Mouse (Mus musculus) lung, postnatal 4 days (tissue): ENCODE measurements around the gene Rab6b.
A peak's percentile ranks its signal among the peaks of the same experiment; 100 is the strongest.
"Not testable (repeated sequence)": the region's sequence is repeated elsewhere in the genome, so short reads cannot be mapped to it uniquely, and the experiment has no call there.

Source experiments
- DNase-seq, 2 experiments: peaks; one replicate each; pipeline ENCODE4 v3.0.0; 2021

The Rab6b gene

DNA sequence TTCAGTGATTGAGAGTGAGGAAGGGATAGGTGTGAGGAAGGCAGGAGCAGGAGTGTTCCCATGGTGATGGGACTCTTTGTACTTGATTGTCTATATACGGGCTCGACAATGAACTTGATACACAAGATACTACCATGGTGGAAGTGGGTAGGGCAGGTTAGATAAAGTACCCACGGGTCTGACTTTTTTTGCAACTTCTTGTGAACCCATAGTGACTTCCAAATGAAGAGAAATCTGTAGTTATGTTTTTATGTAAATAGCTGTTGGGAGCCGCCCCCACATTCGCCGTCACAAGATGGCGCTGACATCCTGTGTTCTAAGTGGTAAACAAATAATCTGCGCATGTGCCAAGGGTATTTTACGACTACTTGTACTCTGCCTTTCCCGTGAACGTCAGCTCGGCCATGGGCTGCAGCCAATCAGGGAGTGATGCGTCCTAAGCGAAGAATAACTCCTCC, 3.2 kb upstream of the Rab6b start:
- not testable (repeated sequence) for DNase-seq

DNA sequence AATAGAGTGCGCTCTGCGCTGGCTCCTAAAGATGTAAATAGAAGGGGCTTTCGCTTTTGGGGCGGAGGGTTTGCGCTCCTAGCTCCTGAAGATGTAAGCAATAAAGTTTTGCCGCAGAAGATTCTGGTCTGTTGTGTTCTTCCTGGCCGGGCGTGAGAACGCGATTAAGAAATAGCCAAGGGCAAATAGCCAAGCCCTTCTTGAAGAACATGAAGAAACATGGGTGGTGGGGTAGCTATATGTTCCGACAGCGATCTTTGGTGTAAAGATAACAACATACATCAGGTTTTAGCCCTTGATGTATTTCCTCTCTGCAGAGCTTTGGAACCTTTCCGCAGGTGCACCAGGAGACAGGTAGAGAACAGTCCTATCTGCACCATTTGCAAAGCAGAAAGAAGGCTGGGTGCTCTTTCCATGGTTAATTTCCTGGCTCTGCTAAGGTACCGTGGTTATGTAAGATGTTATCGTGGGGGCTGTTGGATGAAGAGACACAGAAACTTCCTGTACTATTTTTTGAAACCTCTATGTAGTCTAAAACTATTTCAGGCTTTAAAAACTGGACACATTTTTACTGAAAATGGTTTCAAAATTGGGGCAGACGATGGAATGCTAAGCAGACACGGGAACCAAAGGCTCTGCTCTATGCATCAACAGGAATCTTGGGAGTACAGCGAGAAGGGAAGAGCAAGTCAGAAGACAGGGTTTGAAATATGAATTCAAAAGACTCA, 2.5 kb upstream of the Rab6b start:
- no peak for DNase-seq

DNA sequence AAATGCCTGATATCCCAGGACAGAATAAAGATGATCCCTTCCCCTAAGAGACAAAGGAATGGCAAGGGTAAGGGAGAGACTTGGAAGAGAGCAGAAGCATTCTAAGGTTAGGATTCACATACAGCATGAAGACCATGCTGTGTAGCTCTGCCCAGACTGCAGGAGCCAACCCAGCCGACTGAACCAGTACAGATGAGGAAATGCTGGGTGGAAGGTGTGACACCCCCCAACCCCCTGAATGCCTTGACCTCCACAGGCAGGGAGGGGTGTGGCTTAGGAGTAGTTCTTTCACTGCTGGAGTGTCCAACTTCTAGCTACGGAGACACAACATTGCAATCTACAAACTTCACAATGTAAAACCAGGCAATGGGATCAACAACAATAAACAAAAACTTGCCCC, 1.7 kb upstream of the Rab6b start:
- DNase-seq, result no peak

DNA sequence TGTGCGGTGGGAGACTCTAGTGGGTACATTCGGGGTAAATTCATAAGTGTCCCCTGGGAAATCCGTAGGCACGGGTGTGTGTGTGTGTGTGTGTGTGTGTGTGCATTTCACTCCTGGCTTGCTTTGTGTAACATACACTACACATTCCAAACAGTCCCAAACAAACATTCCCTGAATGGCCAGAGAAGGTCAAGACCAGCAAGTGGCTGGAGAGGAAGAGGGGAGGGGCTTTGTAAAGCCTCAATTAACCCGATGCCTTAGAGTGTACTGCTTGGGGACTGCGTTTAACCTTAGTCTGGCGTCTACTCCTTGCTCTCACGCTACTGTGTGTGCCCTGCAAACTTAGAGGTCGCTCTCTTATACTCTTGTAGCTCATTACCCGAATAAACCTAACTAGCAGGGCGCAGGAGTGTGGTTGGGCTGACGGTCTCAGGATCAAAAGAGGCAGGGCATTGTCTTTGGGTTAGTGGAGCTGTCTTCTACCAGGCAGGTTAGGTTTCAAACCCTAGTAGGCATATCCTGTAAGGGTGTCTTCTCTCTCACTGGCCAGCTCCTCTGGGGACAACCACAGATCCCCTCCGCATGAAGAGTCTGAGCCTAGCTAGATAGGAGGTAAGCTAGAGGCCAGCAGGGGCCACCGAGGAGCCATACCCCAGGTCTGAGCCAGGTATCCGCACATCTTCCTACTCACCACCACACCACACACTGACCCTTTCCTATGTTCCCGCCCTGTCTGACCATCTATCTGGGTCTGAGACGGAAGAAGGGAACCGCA, 673 bp upstream of the Rab6b start:
- peak in 1 of 2 experiments; percentile 40 for DNase-seq

DNA sequence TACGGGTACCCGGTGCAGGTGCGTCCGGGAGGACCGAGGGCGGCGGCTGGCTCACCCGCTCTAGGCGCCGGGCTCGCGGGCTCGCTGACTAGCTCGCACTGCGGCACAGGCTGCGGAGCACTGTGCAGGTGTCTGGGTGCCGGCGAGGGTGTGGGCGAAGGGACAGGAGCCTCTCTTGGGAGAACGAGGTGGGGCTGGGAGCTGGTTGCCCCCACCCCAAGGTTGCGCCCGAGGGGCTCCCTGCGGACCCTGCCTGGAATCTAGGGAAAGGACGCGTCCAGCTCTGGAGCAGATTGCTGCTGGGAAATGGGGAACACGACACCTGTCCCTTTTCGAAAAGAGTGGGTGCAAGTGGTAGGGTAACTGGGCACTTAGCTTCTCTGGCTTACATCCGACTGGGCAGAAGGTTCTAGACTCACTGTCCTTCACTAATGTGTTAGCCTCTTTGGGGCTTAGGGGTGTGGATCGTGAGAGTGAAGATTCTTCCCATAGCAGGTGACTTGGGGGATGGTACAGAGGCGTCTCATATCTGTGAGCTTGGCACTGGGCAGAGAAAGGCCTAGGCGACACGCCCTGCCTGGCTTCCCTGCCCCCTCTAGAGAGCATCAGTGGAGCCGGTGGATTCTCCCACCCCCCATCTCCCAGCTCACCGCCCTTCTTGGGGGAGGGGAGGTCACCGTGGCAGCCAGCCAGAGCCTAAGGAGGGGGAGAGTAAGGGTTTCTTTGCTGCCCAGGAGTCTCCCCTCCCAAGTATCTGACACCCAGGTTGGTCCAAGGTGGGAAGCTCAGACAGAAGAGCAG, 1.1 kb downstream of the Rab6b start:
- peak in 1 of 2 experiments; percentile 30 for DNase-seq

DNA sequence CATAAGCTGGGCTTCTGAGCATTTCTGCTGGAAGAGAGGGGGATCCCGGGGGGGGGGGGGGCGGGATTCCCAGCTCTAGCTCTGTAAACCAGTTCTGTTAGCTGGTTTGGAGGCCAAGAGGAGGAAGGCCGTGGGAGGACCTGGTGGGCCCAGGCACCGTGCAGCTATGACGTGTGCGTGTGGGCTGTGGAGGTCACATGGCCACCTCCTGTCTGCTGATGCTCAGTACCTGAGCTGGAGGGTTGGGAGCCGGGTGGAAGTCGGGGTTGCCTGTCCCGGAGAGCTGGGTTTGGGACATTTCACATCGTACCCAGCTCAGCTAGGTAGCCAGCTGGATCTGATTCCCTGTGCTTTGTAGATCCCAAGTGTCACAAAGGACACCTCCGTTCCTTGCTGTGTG, 1.8 kb downstream of the Rab6b start:
- DNase-seq, result no peak

DNA sequence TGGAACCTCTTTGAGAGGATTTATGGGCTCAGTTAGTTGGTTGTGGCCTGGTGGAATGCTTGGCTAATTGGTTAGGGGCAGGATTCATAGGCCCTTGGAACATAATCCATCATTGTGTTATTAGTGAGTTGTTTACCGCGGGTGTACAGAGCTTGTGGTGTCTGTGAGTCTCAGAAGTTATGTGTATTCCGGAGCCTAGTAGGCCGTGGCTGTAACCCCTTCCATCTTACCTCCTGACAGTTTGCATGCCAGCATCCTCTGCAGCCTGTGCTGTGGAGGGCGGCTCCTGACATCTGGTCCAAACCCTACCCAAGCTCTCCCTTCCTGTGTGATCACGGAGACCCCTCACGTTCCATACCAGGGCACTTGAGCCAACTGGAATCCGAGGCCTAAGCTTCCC, 2.7 kb downstream of the Rab6b start:
- no peak for DNase-seq

DNA sequence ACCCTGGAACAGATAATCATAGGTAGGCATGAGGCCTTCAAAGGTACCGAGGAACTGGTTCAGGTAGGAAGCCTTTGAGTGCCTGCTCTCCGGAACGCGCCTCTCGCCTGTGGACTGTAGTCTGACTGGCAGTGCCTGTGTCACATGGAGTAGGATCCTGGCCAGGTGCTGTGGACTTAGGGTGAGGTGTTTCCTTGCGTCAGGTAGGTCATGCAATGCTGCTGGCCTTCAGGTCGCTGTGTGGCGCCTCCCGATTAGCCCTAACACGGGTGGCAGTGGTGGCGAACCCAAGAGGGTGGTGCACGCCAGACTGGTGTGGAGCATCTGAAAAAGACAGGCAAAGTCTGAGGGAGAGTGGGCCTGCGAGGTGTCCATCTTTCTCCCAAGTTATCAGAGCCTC, 3.3 kb downstream of the Rab6b start:
- no peak for DNase-seq

DNA sequence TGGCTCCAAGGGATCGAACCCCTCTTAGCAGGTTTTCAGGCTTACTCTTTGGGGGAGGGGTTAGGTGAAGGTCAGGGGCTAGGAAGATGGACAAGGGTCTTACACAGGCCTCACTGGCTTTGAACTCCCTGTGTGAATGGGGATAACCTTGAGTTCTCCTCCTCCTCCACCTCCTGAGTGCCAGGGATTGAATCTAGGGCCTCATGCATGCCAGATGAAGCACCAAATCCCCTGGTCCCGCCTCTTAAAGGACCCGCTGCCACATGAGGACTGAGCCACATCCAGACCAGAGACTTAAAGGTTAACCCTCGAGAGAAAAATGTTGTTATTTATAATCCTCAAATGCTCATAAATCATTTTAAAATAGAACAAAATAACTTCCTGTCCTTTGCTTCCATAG, 5.4 kb downstream of the Rab6b start:
- no peak for DNase-seq

DNA sequence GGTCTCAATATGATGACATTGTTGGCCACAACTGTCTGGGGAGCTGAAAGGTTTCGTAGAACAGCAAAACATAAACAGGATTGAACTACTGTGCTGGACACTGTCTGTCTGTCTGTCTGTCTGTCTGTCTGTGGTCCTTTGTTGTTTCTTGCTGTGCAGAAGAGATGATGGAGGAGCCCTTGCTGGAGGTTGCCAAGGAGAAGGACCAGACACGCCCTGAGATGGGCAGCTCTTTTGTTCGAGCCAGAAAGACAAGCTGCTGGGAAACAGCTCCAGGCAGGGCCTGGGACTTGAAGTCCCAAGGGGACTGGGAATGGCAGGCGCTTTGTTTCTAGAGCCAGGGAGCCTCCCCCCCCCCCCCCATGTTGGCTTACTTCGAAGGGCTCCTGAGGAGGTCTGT, 5.9 kb downstream of the Rab6b start:
- no peak for DNase-seq

DNA sequence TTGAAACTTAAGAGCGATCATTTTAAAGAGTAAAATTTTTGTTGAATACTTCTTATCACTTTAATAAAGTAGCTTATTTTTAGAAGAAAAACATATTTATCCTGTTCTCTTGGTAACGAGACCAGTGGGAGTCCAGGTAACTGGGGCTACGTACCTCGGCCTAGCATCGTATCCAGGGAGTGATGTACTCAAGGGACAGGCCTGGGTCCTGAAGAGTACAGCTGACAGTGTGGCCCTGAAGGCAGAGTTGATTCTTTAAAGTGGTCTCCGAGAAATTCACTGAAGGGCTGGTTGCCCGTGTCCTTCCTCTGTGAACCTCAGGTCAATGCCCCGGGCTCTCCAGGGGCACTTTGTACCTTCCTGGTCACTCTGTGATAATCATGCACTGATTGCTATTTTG, 6.4 kb downstream of the Rab6b start:
- DNase-seq, result no peak

DNA sequence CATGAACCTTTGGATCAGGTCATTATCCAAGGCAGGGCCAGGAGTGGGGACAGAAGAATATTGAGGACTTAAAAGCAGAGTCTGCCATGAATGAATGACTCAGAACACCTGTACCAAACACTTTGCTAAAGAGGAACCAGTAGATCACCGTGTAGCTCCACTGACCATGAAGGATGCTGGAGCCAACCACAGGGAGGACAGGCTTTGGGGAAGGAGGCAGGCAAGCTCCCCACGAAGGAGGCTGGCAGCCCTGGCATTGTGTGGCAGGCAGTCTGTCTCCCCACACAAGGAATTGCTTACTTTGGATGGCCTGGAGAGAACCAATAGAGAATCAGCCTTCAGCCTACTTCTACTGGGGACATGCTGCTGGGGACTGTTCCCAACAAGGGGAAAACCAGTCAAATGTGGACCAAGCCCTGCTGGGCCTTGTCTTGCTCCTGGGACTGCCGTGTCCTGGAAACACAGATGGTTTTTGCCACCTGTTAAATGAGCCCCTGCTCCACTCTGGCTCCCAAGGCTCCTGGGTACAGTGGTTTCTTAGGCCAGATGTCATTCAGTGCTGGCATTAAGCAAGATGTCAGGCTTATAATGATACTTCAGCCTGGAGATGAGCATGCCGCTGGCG, 7.2 kb downstream of the Rab6b start:
- no peak for DNase-seq

DNA sequence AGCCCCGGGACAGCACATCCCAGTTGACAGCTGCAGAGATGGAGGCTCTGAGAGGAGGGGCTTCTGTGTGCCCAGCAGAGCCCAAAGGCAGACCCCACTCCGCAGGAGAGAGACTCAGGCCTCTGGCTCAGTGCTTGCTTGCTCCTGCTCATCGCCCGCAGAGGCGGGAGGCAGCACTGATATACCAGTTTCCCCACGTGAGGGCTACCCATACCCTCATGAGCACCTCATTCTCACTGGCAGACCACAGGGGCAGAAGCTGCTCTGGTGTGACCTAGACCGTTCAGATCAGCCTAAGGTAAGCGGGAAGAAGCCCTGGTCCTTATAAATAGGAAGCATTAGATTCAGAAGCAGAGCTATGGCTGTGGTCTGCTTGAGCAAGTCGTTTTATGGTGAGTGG, 8.2 kb downstream of the Rab6b start:
- no peak for DNase-seq

DNA sequence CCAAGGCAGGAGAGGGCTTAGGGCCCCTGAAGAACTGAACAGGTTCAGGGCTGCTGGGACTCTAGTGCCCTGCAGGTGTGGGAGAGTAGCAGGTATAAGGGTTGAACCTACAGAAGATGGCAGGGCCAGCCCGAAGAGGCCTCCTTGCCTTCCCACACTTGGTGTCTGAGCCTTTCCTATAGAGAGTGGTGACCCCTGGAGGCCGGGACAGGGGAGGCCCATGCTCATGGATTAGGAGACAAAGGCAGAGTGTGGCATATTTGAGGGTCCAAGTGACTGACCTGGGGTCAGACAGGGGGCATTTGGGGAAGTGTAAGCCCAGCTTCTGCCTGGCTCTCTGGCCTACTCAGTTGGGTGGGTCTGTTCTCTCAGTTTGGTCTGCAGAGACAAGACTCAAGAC, 8.6 kb downstream of the Rab6b start:
- DNase-seq, result no peak

DNA sequence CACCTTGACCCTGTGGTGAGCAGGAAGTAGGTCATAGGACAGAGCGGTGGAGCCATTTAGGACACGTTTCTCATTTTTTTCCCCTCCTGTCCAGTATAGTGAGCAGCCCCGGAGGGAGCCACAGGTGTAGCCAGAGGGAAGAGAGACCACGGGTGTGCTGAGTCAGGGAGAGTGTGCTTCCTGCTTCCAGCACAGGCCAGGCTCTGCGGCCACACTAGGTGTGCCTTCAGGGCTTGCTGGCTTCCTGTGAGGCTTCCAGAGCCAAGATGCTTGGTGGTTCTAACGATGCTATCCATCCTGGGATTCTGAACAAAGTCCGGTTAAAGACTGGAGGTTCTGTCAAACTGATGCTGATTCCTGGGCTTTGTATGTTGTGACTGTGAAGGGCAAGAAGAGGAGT, 10.0 kb downstream of the Rab6b start:
- DNase-seq, result no peak

DNA sequence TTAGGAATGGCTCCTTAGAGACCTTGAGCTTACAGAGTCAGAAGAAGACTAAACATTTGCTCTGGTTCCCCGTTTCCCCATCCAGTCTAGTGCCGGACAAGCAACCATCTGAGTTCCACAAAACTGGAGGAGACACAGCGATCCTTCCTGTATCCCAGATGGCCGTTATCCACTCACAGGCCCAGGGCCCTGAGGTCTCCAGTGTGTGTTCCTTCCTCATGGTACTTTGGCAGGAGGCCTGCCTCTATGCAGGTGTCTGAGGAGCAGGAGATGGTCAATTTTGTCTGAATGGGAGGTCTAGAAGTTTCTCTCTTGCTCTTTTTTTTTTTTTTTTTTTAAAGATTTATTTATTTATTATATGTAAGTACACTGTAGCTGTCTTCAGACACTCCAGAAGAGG, 13.2 kb downstream of the Rab6b start:
- DNase-seq, result no peak

DNA sequence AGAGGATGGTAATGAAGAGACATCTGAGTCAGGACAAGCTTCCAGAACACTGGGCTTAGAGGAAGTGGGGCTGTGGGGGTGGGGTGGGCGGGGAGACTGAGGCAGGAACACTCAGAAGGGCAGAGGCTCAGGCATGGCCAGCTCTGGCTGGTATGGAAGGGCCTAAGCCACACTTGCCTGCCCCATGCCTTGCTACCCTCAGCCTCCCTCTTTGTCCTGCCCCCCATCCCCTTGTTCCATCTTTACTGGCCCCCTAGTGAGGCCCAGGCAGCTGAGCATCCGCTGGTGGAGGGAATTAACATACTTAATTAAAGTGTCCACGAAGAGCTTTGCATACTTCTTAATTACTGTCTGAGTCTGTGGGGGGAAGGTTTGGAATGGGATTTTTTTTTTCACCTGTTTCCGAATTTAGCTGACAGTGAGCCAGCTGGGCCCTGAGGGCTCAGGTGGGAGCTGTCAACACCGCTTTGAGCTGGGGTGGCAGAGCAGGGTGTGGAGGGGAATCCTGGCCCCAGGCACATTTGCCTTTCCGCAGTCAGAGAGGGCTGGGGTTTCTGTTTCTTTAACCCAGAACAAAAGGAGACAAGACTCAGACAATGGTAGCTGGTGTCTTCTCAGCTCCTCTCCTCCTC, 22.0 kb downstream of the Rab6b start:
- no peak for DNase-seq

DNA sequence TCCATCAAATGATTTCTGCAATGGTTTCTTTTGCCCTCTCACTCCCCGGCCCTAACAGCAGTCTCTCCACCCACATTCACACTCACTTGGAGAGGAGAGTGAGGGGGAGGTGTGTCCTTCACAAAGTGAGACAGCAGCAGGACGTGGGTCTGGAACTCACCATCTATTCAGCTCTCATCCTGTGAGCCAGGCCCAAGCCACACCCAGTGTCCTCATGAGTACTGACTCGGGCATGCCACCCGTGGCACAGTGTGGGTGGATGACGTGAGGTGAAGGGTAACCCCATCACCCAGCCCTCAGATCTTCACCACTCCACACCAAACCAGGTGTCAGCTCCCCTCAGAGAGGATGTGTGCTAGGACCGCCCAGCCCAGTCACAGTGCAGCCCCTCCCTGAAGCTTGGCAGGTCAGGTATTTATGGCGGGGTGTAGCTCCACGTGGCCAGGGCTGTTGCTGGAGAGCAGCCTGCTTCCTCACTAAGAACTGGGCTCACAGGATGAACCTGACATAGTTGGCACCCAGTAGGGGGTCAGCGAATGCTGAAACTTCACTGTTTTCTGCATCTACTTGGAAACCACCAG, 23.0 kb downstream of the Rab6b start:
- no peak for DNase-seq

DNA sequence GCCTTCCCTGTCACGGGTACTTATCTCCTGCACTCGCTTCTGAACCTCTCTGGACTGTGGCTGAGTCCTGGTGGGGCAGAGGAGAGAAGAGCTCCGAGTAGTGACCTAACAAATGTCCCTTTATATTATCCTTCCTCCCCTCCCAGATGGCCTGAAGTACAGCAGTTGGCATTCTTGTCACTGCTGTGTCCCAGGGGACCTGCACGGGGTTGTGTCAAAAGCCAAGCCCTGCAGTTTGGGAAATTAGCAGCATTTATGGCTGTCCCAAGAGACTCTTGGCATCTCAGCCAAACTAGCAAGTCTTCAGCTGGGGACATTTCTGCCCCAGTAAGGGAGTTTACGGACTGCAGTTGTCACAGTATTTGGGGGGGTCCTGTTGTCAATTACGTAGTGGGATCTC, 27.9 kb downstream of the Rab6b start:
- no peak for DNase-seq

DNA sequence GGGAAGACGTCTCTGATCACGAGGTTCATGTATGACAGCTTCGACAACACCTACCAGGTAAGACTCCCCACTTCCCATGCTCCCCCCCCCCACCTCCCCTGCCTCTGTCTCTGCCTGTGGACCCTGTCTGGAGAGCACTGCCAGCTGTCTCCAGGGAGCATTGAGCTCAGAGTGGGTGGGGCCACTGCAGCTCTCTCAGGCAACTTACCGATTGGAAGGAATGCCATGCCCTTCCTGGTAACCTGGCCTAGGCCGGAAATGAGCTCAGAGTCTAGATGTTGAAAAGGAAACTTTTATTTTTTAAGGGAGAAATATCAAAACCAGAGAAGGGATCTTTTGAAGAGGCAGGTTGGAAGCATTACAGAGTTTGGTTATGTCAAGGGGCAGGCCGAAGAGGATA, 28.8 kb downstream of the Rab6b start:
- no peak for DNase-seq

DNA sequence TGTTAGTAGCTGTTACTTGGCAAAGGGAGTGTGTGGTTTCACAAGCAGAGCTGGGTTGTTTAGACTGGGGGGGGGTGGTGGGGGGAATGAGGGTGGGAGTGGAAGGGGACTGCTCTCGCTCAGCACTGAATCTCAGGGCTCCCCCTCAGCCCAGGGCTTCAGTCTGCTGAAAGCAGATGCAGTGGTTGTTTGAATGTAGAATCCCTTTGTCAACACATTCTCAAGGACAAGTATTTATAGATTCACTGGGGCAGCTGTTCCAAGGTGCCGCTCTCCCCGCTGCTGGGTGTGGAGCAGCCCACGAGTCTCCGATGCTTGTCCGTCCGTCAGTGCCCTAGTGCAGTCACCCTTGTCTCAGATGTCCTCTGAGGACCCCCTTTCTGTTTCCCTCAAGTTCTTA, 29.7 kb downstream of the Rab6b start:
- DNase-seq, result no peak

DNA sequence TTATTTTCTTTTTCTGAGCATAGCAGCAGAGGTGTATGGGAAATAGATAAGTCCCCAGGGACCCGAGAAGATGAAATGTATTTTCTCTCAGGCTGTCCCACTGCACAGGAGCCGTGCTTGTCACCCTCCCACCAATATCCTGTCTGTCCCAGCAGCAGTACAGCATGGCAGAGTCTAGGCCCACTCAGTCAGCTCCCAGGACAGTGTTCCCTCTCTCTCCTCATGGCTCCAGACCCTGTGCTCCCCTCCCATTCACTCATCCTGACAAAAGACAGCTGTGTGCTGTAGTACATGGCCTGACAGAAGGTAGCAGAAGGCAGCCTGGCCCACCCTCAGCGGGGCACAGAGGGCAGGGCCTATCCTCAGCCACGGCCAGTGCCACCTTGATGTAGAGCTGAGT, 32.3 kb downstream of the Rab6b start:
- no peak for DNase-seq
